Mouse (Mus musculus) midbrain, embryonic 16.5 days (tissue): ENCODE results near the gene Unc13c. TPM values are rescaled to one million over a fixed set of nuclear protein-coding genes. Genes with fewer than 3 reads are reported as not detected.
A peak's percentile ranks its signal among the peaks of the same experiment; 100 is the strongest.

Source experiments
- ATAC-seq: fragments of 200-750 bp; cut with Nextera tagmentation; 2 replicates; pipeline ENCODE4 v1.8.0; 2017; ENCODE audit warnings: moderate TSS enrichment
- H3K27ac ChIP-seq: fragments of 300-500 bp; sonication (generic); 2 replicates; pipeline ENCODE4 v1.5.1; 2014; ENCODE audit warnings: mild to moderate bottlenecking, low read length, mixed read lengths
- H3K27me3 ChIP-seq: fragments of 300-500 bp; sonication (generic); 2 replicates; pipeline ENCODE4 v1.6.1; 2014; ENCODE audit warnings: low read depth, low read length, mixed read lengths; ENCODE audit not compliant: control insufficient read depth, insufficient read depth
- H3K36me3 ChIP-seq: fragments of 300-500 bp; sonication (generic); 2 replicates; pipeline ENCODE4 v1.6.1; 2014; ENCODE audit warnings: mild to moderate bottlenecking, low read length, moderate library complexity, mixed read lengths; ENCODE audit not compliant: control insufficient read depth, insufficient read depth
- H3K4me1 ChIP-seq: fragments of 300-500 bp; sonication (generic); 2 replicates; pipeline ENCODE4 v1.6.1; 2014; ENCODE audit warnings: mild to moderate bottlenecking, low read length, mixed read lengths; ENCODE audit not compliant: control insufficient read depth, insufficient read depth
- H3K4me2 ChIP-seq: fragments of 300-500 bp; sonication (generic); 2 replicates; pipeline ENCODE4 v1.6.1; 2014; ENCODE audit warnings: mild to moderate bottlenecking, low read length, mixed read lengths
- H3K4me3 ChIP-seq: fragments of 300-500 bp; sonication (generic); 2 replicates; pipeline ENCODE4 v1.5.1; 2014; ENCODE audit warnings: low read depth, mild to moderate bottlenecking, low read length, moderate library complexity, mixed read lengths
- H3K9ac ChIP-seq: fragments of 300-500 bp; sonication (generic); 2 replicates; pipeline ENCODE4 v1.6.1; 2014; ENCODE audit warnings: low read depth, low read length, mixed read lengths
- H3K9me3 ChIP-seq: fragments of 300-500 bp; sonication (generic); replicated peaks from 2 replicates; pipeline ENCODE4 v1.6.1; 2014; ENCODE audit warnings: mild to moderate bottlenecking, low read length, mixed read lengths; ENCODE audit not compliant: control insufficient read depth, poor library complexity, severe bottlenecking
- WGBS: fragments of 180-500 bp; shearing (Covaris S2); extraction: QIAGEN DNeasy Blood & Tissue Kit; methylation state at CpG from one replicate; pipeline ENCODE4 v1.1.7; 2014; 5-methylcytosine and 5-hydroxymethylcytosine counted together
- polyA plus RNA-seq: library from polyadenylated mRNA; unstranded; fragments of >200 nt; fragmentation: Nextera tagmentation; extraction: Ambion mirVana; gene quantifications from 2 replicates; pipeline ENCODE4 v1.2.1, GENCODE M21; 2015

The Unc13c gene
- polyA plus RNA-seq, 1 experiment from 2014 or later: 5.7 TPM

- Histone ChIP-seq H3K27me3 (no peaks in the 10 kb centered on the region; the same call in 1 of the 2 replicates), H3K4me1 (peaks cover 13% of the 10 kb centered on the region), H3K27ac (no peak overlapping the region), H3K4me3 (no peak overlapping the region), H3K36me3 (no peaks in the 10 kb centered on the region), H3K9me3 (no peaks in the 10 kb centered on the region), H3K9ac (no peak overlapping the region), H3K4me2 (peak overlapping the region; percentile 12; the same call in 1 of the 2 replicates)
- 67% methylated on average over 9 of the region's 9 CpGs for WGBS
- ATAC-seq: no peak
Measured at GRCm38 (mm10) chr9:73965322-73965915, 3.3 kb downstream of the Unc13c start.

GRCm38 (mm10) chr9:73962471-73962870 is 6.3 kb downstream of the Unc13c start:
- ATAC-seq: no peak
- Histone ChIP-seq H3K9me3 (no peaks in the 10 kb centered on the region), H3K4me1 (peaks cover 5% of the 10 kb centered on the region; the same call in 1 of the 2 replicates), H3K4me3 (no peak overlapping the region), H3K27me3 (no peaks in the 10 kb centered on the region; the same call in 1 of the 2 replicates), H3K27ac (no peak overlapping the region), H3K4me2 (no peak overlapping the region), H3K9ac (no peak overlapping the region), H3K36me3 (no peaks in the 10 kb centered on the region)
- WGBS: 67% methylated on average over 6 of the region's 6 CpGs

- ATAC-seq: no peak
- H3K36me3 ChIP-seq: no peaks in the 10 kb centered on the region
- H3K9me3 ChIP-seq: no peaks in the 10 kb centered on the region
Measured at GRCm38 (mm10) chr9:73952331-73952730, 16.4 kb downstream of the Unc13c start.

GRCm38 (mm10) chr9:73951586-73951985 is 17.2 kb downstream of the Unc13c start:
- Histone ChIP-seq H3K9ac (no peak overlapping the region), H3K27ac (no peak overlapping the region), H3K4me1 (no peaks in the 10 kb centered on the region), H3K4me3 (no peak overlapping the region), H3K9me3 (no peaks in the 10 kb centered on the region), H3K27me3 (no peaks in the 10 kb centered on the region), H3K4me2 (no peak overlapping the region), H3K36me3 (no peaks in the 10 kb centered on the region)
- WGBS: 69% methylated on average over 4 of the region's 4 CpGs
- ATAC-seq: no peak

More at GRCm38 (mm10) chr9:73952331-73952730, 16.4 kb downstream of the Unc13c start:
- Histone ChIP-seq H3K4me2 (no peak overlapping the region), H3K27ac (no peak overlapping the region), H3K4me3 (no peak overlapping the region), H3K27me3 (no peaks in the 10 kb centered on the region), H3K4me1 (no peaks in the 10 kb centered on the region), H3K9ac (no peak overlapping the region)

GRCm38 (mm10) chr9:73934844-73935243 is 33.9 kb downstream of the Unc13c start:
- Histone ChIP-seq H3K27me3 (no peaks in the 10 kb centered on the region), H3K9me3 (no peaks in the 10 kb centered on the region), H3K27ac (no peak overlapping the region), H3K36me3 (peaks cover 14% of the 10 kb centered on the region), H3K4me3 (no peak overlapping the region), H3K4me2 (no peak overlapping the region), H3K4me1 (no peaks in the 10 kb centered on the region), H3K9ac (no peak overlapping the region)
- WGBS: 60% methylated on average over 4 of the region's 4 CpGs
- no peak for ATAC-seq

- Histone ChIP-seq H3K4me3 (no peak overlapping the region), H3K27ac (no peak overlapping the region), H3K9me3 (no peaks in the 10 kb centered on the region), H3K9ac (no peak overlapping the region), H3K36me3 (peaks cover 14% of the 10 kb centered on the region), H3K4me2 (no peak overlapping the region), H3K27me3 (no peaks in the 10 kb centered on the region), H3K4me1 (no peaks in the 10 kb centered on the region)
- ATAC-seq: no peak
- 97% methylated on average over 9 of the region's 9 CpGs for WGBS
Measured at GRCm38 (mm10) chr9:73931988-73932387, 36.8 kb downstream of the Unc13c start.

GRCm38 (mm10) chr9:73927276-73927675 is 41.5 kb downstream of the Unc13c start:
- no peaks in the 10 kb centered on the region for H3K27me3 ChIP-seq
- no peak overlapping the region for H3K27ac ChIP-seq
- no peaks in the 10 kb centered on the region for H3K9me3 ChIP-seq
- peaks cover 8% of the 10 kb centered on the region; the same call in 1 of the 2 replicates for H3K36me3 ChIP-seq
- ATAC-seq: no peak
- H3K4me3 ChIP-seq: no peak overlapping the region
- H3K4me1 ChIP-seq: no peaks in the 10 kb centered on the region
- H3K4me2 ChIP-seq: no peak overlapping the region
- H3K9ac ChIP-seq: no peak overlapping the region
- WGBS: 75% methylated on average over 2 of the region's 2 CpGs

- Histone ChIP-seq H3K27me3 (no peaks in the 10 kb centered on the region), H3K4me2 (no peak overlapping the region), H3K4me3 (no peak overlapping the region), H3K4me1 (no peaks in the 10 kb centered on the region), H3K27ac (no peak overlapping the region), H3K36me3 (no peaks in the 10 kb centered on the region), H3K9me3 (no peaks in the 10 kb centered on the region), H3K9ac (no peak overlapping the region)
- 91% methylated on average over 11 of the region's 11 CpGs for WGBS
- no peak for ATAC-seq
Measured at GRCm38 (mm10) chr9:73922449-73923115, 46.2 kb downstream of the Unc13c start.

- H3K9ac ChIP-seq: no peak overlapping the region
- no peak overlapping the region for H3K4me2 ChIP-seq
- H3K4me1 ChIP-seq: no peaks in the 10 kb centered on the region
- no peaks in the 10 kb centered on the region for H3K36me3 ChIP-seq
- H3K27me3 ChIP-seq: no peaks in the 10 kb centered on the region
- no peak for ATAC-seq
- H3K4me3 ChIP-seq: no peak overlapping the region
- H3K9me3 ChIP-seq: no peaks in the 10 kb centered on the region
- H3K27ac ChIP-seq: no peak overlapping the region
- WGBS: 76% methylated on average over 4 of the region's 4 CpGs
Measured at GRCm38 (mm10) chr9:73905959-73906358, 62.8 kb downstream of the Unc13c start.
